Mouse (Mus musculus): Measurements from ENCODE around the gene Creb5.

Creb5 gene

GRCm38 (mm10) chr6:53688762-53689477 lies 401.9 kb downstream of the Creb5 start:
- DNase-seq (ENCODE audit: low read depth in 1 of 2, low spot score in 2 of 2), result no peak

- DNase-seq (ENCODE audit: low read depth in 1 of 2, low spot score in 2 of 2), result no peak
Observed at GRCm38 (mm10) chr6:53691006-53691405, 403.9 kb downstream of the Creb5 start.

- DNase-seq (ENCODE audit: low read depth in 1 of 2, low spot score in 2 of 2), result no peak
Observed at GRCm38 (mm10) chr6:53695216-53695615, 408.1 kb downstream of the Creb5 start.

- no peak for DNase-seq (ENCODE audit: low read depth in 1 of 2, low spot score in 2 of 2)
Observed at GRCm38 (mm10) chr6:53696471-53696870, 409.4 kb downstream of the Creb5 start.

- no peak for DNase-seq (ENCODE audit: low read depth in 1 of 2, low spot score in 2 of 2)
Observed at GRCm38 (mm10) chr6:53696921-53697320, 409.9 kb downstream of the Creb5 start.

- no peak for DNase-seq (ENCODE audit: low read depth in 1 of 2, low spot score in 2 of 2)
Observed at GRCm38 (mm10) chr6:53698128-53698749, 411.2 kb downstream of the Creb5 start.

- DNase-seq (ENCODE audit: low read depth in 1 of 2, low spot score in 2 of 2), result no peak
Observed at GRCm38 (mm10) chr6:53704440-53704839, 417.4 kb downstream of the Creb5 start.

GRCm38 (mm10) chr6:53706604-53707330 lies 419.7 kb downstream of the Creb5 start:
- DNase-seq (ENCODE audit: low read depth in 1 of 2, low spot score in 2 of 2), result no peak

- peak in 1 of 2 experiments; percentile 24 for DNase-seq (ENCODE audit: low read depth in 1 of 2, low spot score in 2 of 2)
Observed at GRCm38 (mm10) chr6:53707795-53708194, 420.7 kb downstream of the Creb5 start.

- DNase-seq (ENCODE audit: low read depth in 1 of 2, low spot score in 2 of 2), result no peak
Observed at GRCm38 (mm10) chr6:53709694-53710442, 422.8 kb downstream of the Creb5 start.

- DNase-seq (ENCODE audit: low read depth in 1 of 2, low spot score in 2 of 2), result peak; percentile 26 to 69
Observed at GRCm38 (mm10) chr6:53710560-53710959, 423.5 kb downstream of the Creb5 start.

- DNase-seq (ENCODE audit: low read depth in 1 of 2, low spot score in 2 of 2), result peak; percentile 40 to 47
Observed at GRCm38 (mm10) chr6:53713152-53713551, 426.1 kb downstream of the Creb5 start.

GRCm38 (mm10) chr6:53714908-53715321 lies 427.8 kb downstream of the Creb5 start:
- no peak for DNase-seq (ENCODE audit: low read depth in 1 of 2, low spot score in 2 of 2)

- no peak for DNase-seq (ENCODE audit: low read depth in 1 of 2, low spot score in 2 of 2)
Observed at GRCm38 (mm10) chr6:53716013-53716412, 428.9 kb downstream of the Creb5 start.

GRCm38 (mm10) chr6:53720009-53720408 lies 432.9 kb downstream of the Creb5 start:
- DNase-seq (ENCODE audit: low read depth in 1 of 2, low spot score in 2 of 2), result no peak

GRCm38 (mm10) chr6:53721595-53721994 lies 434.5 kb downstream of the Creb5 start:
- DNase-seq (ENCODE audit: low read depth in 1 of 2, low spot score in 2 of 2), result peak in 1 of 2 experiments; percentile 22

- no peak for DNase-seq (ENCODE audit: low read depth in 1 of 2, low spot score in 2 of 2)
Observed at GRCm38 (mm10) chr6:53722694-53723093, 435.6 kb downstream of the Creb5 start.

- DNase-seq (ENCODE audit: low read depth in 1 of 2, low spot score in 2 of 2), result no peak
Observed at GRCm38 (mm10) chr6:53730487-53730886, 443.4 kb downstream of the Creb5 start.

- no peak for DNase-seq (ENCODE audit: low read depth in 1 of 2, low spot score in 2 of 2)
Observed at GRCm38 (mm10) chr6:53730996-53731485, 444.0 kb downstream of the Creb5 start.

- no peak for DNase-seq (ENCODE audit: low read depth in 1 of 2, low spot score in 2 of 2)
Observed at GRCm38 (mm10) chr6:53733546-53733945, 446.5 kb downstream of the Creb5 start.

- no peak for DNase-seq (ENCODE audit: low read depth in 1 of 2, low spot score in 2 of 2)
Observed at GRCm38 (mm10) chr6:53733999-53734398, 446.9 kb downstream of the Creb5 start.

Data from monocyte, adult 2 months (primary cell).